Mouse (Mus musculus) left cerebral cortex, postnatal 36 days (tissue): ENCODE results near the gene Dnah8. TPM values are rescaled to one million over a fixed set of nuclear protein-coding genes. Genes with fewer than 3 reads are reported as not detected.
A peak's percentile ranks its signal among the peaks of the same experiment; 100 is the strongest.

ENCODE experiments used
- DNase-seq, 2 experiments: peaks; one replicate each; pipeline ENCODE4 v3.0.0; 2021 to 2022; ENCODE audit warnings: low spot score in 2 of 2, mixed read lengths in 1 of 2
- intact Hi-C: fragments of 180-260 bp; cut with DNase I; formaldehyde crosslinking; loops from one replicate; pipeline ENCODE4 v1.15.1; 2025
- total RNA-seq, 2 experiments: library from RNA; stranded (reverse); gene quantifications; 2 replicates each; pipeline ENCODE4 v1.2.3; 2021

Dnah8 gene
- total RNA-seq, 2 experiments from 2014 or later: 1.3 TPM

GRCm38 (mm10) chr17:30648770-30649169 lies 24.6 kb downstream of the Dnah8 start:
- DNase-seq: no peak
- intact Hi-C loops: loop anchor here (5.0 kb wide), 1 partner anchor 236 kb away; no protein-coding TSS in a partner anchor

- DNase-seq: no peak
- intact Hi-C loops: no loop called here
Measured at GRCm38 (mm10) chr17:30653010-30653409, 28.9 kb downstream of the Dnah8 start.

- intact Hi-C loops: no loop called here
- no peak for DNase-seq
Measured at GRCm38 (mm10) chr17:30657530-30658151, 33.5 kb downstream of the Dnah8 start.

- DNase-seq: peak; percentile 69 to 78
Measured at GRCm38 (mm10) chr17:30658152-30658544, 34.0 kb downstream of the Dnah8 start.

GRCm38 (mm10) chr17:30662131-30662530 lies 38.0 kb downstream of the Dnah8 start:
- intact Hi-C loops: no loop called here
- no peak for DNase-seq

More at GRCm38 (mm10) chr17:30658152-30658544, 34.0 kb downstream of the Dnah8 start:
- intact Hi-C loops: no loop called here

GRCm38 (mm10) chr17:30663170-30663569 lies 39.0 kb downstream of the Dnah8 start:
- intact Hi-C loops: no loop called here
- DNase-seq: no peak

GRCm38 (mm10) chr17:30664856-30665255 lies 40.7 kb downstream of the Dnah8 start:
- intact Hi-C loops: loop anchor here (5.0 kb wide), 1 partner anchor 47 kb away; no protein-coding TSS in a partner anchor
- no peak for DNase-seq

- no peak for DNase-seq
- intact Hi-C loops: no loop called here
Measured at GRCm38 (mm10) chr17:30672556-30672955, 48.4 kb downstream of the Dnah8 start.

- intact Hi-C loops: no loop called here
Measured at GRCm38 (mm10) chr17:30673023-30673422, 48.9 kb downstream of the Dnah8 start.

GRCm38 (mm10) chr17:30675021-30675740 lies 51.0 kb downstream of the Dnah8 start:
- no peak for DNase-seq
- intact Hi-C loops: no loop called here

More at GRCm38 (mm10) chr17:30673023-30673422, 48.9 kb downstream of the Dnah8 start:
- no peak for DNase-seq

GRCm38 (mm10) chr17:30678523-30678922 lies 54.4 kb downstream of the Dnah8 start:
- intact Hi-C loops: no loop called here
- DNase-seq: no peak

- intact Hi-C loops: no loop called here
- DNase-seq: no peak
Measured at GRCm38 (mm10) chr17:30679612-30680011, 55.5 kb downstream of the Dnah8 start.

GRCm38 (mm10) chr17:30681604-30682003 lies 57.5 kb downstream of the Dnah8 start:
- peak in 1 of 2 experiments; percentile 9 for DNase-seq
- intact Hi-C loops: no loop called here

- intact Hi-C loops: no loop called here
- no peak for DNase-seq
Measured at GRCm38 (mm10) chr17:30690181-30690580, 66.0 kb downstream of the Dnah8 start.

GRCm38 (mm10) chr17:30691481-30691880 lies 67.3 kb downstream of the Dnah8 start:
- no peak for DNase-seq
- intact Hi-C loops: no loop called here

- intact Hi-C loops: no loop called here
- no peak for DNase-seq
Measured at GRCm38 (mm10) chr17:30694281-30694680, 70.1 kb downstream of the Dnah8 start.

GRCm38 (mm10) chr17:30714732-30715131 lies 90.6 kb downstream of the Dnah8 start:
- no peak for DNase-seq
- intact Hi-C loops: loop anchor here (5.0 kb wide), 1 partner anchor 47 kb away; no protein-coding TSS in a partner anchor

- intact Hi-C loops: no loop called here
- DNase-seq: no peak
Measured at GRCm38 (mm10) chr17:30718197-30718596, 94.0 kb downstream of the Dnah8 start.

GRCm38 (mm10) chr17:30719031-30719430 lies 94.9 kb downstream of the Dnah8 start:
- DNase-seq: no peak
- intact Hi-C loops: no loop called here

- no peak for DNase-seq
- intact Hi-C loops: no loop called here
Measured at GRCm38 (mm10) chr17:30727788-30728187, 103.6 kb downstream of the Dnah8 start.

GRCm38 (mm10) chr17:30732736-30733135 lies 108.6 kb downstream of the Dnah8 start:
- intact Hi-C loops: no loop called here
- no peak for DNase-seq
